Mouse (Mus musculus) lung, embryonic 15.5 days (tissue): ENCODE measurements around the gene 1700042G07Rik. TPM values are rescaled to one million over a fixed set of nuclear protein-coding genes. Genes with fewer than 3 reads are reported as not detected.

Experiments used
- ATAC-seq: fragments of 200-750 bp; cut with Nextera tagmentation; 2 replicates; pipeline ENCODE4 v1.8.0; 2017; ENCODE audit warnings: moderate number of reproducible peaks, borderline replicate concordance; ENCODE audit not compliant: low FRiP score, low TSS enrichment; ENCODE audit errors: extremely low read depth
- H3K27ac ChIP-seq: fragments of 300-500 bp; sonication (generic); 2 replicates; pipeline ENCODE4 v1.5.1; 2015; ENCODE audit warnings: moderate library complexity, mild to moderate bottlenecking, inconsistent platforms
- H3K27me3 ChIP-seq: fragments of 300-500 bp; sonication (generic); 2 replicates; pipeline ENCODE4 v1.6.1; 2015; ENCODE audit warnings: inconsistent platforms
- H3K36me3 ChIP-seq: fragments of 300-500 bp; sonication (generic); 2 replicates; pipeline ENCODE4 v1.6.1; 2015; ENCODE audit warnings: inconsistent platforms
- H3K4me1 ChIP-seq: fragments of 300-500 bp; sonication (generic); 2 replicates; pipeline ENCODE4 v1.6.1; 2015; ENCODE audit warnings: inconsistent platforms
- H3K4me2 ChIP-seq: fragments of 300-500 bp; sonication (generic); 2 replicates; pipeline ENCODE4 v1.6.1; 2015; ENCODE audit warnings: inconsistent platforms, mild to moderate bottlenecking, moderate library complexity
- H3K4me3 ChIP-seq: fragments of 300-500 bp; sonication (generic); 2 replicates; pipeline ENCODE4 v1.5.1; 2015; ENCODE audit warnings: mild to moderate bottlenecking, inconsistent platforms
- H3K9ac ChIP-seq: fragments of 300-500 bp; sonication (generic); 2 replicates; pipeline ENCODE4 v1.6.1; 2015; ENCODE audit warnings: inconsistent platforms
- H3K9me3 ChIP-seq: fragments of 300-500 bp; sonication (generic); 2 replicates; pipeline ENCODE4 v1.6.1; 2016; ENCODE audit warnings: inconsistent platforms
- WGBS: fragments of 180-500 bp; shearing (Covaris S2); methylation state at CpG from one replicate; pipeline ENCODE4 v1.1.7; 2015; 5-methylcytosine and 5-hydroxymethylcytosine counted together
- polyA plus RNA-seq: library from polyadenylated mRNA; unstranded; fragments of >200 nt; fragmentation: Nextera tagmentation; extraction: Ambion mirVana; gene quantifications from 2 replicates; pipeline ENCODE4 v1.2.1, GENCODE M21; 2015

The 1700042G07Rik gene
- not detected in 2 replicates for polyA plus RNA-seq

- Histone ChIP-seq H3K4me2 (no peak within 1 kb of the TSS), H3K36me3 (no peaks in the 10 kb centered on the region), H3K27me3 (no peaks in the 10 kb centered on the region), H3K9me3 (no peaks in the 10 kb centered on the region), H3K4me1 (peaks cover 35% of the 10 kb centered on the region), H3K27ac (peak within 1 kb of the TSS; percentile 12; the same call in 1 of the 2 replicates), H3K9ac (no peak within 1 kb of the TSS), H3K4me3 (no peak within 1 kb of the TSS)
- WGBS, result 80% methylated on average over 6 of the region's 6 CpGs
- no peak for ATAC-seq
Observed at GRCm38 (mm10) chr4:116173072-116173471, at the start of gene 1700042G07Rik, which contains the start of gene Gm49337. Gene 1700042G07Rik (plus strand): TSS chr4:116173372. Gene Gm49337 (plus strand): TSS chr4:116173384.

- peaks cover 20% of the 10 kb centered on the region for H3K4me1 ChIP-seq
- peak within 1 kb of the TSS; percentile 68 for H3K4me2 ChIP-seq
- WGBS, result 4% methylated on average over 24 of the region's 24 CpGs
- H3K27ac ChIP-seq, result peak within 1 kb of the TSS; percentile 66
- no peaks in the 10 kb centered on the region for H3K9me3 ChIP-seq
- peak within 1 kb of the TSS; percentile 56 for H3K9ac ChIP-seq
- peak; percentile 96 for ATAC-seq
- 0 out of 2 replicates have a peak, but pooled peaks cover under 1% of the 10 kb centered on the region for H3K36me3 ChIP-seq
- H3K27me3 ChIP-seq, result no peaks in the 10 kb centered on the region
- H3K4me3 ChIP-seq, result peak within 1 kb of the TSS; percentile 59
Observed at GRCm38 (mm10) chr4:116123602-116124519, 49.3 kb upstream of the 1700042G07Rik start, which contains the start of the genes Rad54l and Pomgnt1. Gene Rad54l (minus strand): TSS chr4:116123690. Gene Pomgnt1 (plus strand): TSS chr4:116123840.

- WGBS, result 93% methylated on average over 4 of the region's 4 CpGs
- H3K36me3 ChIP-seq, result no peaks in the 10 kb centered on the region
- no peak overlapping the region for H3K4me3 ChIP-seq
- no peaks in the 10 kb centered on the region for H3K27me3 ChIP-seq
- H3K9ac ChIP-seq, result no peak overlapping the region
- H3K4me1 ChIP-seq, result peaks cover 20% of the 10 kb centered on the region
- H3K4me2 ChIP-seq, result no peak overlapping the region
- no peak for ATAC-seq
- H3K9me3 ChIP-seq, result no peaks in the 10 kb centered on the region
- H3K27ac ChIP-seq, result no peak overlapping the region
Observed at GRCm38 (mm10) chr4:116125803-116126386, 47.3 kb upstream of the 1700042G07Rik start.

GRCm38 (mm10) chr4:116127956-116128355, 45.2 kb upstream of the 1700042G07Rik start:
- no peak overlapping the region for H3K4me3 ChIP-seq
- no peak overlapping the region for H3K9ac ChIP-seq
- ATAC-seq, result no peak
- H3K27me3 ChIP-seq, result no peaks in the 10 kb centered on the region
- peaks cover 14% of the 10 kb centered on the region for H3K4me1 ChIP-seq
- H3K4me2 ChIP-seq, result no peak overlapping the region
- 75% methylated on average over 6 of the region's 6 CpGs for WGBS
- H3K36me3 ChIP-seq, result no peaks in the 10 kb centered on the region
- H3K27ac ChIP-seq, result no peak overlapping the region
- no peaks in the 10 kb centered on the region for H3K9me3 ChIP-seq

GRCm38 (mm10) chr4:116133126-116133525, 40.0 kb upstream of the 1700042G07Rik start:
- WGBS, result 83% methylated on average over 4 of the region's 4 CpGs
- H3K4me1 ChIP-seq, result peaks cover 4% of the 10 kb centered on the region; the same call in 1 of the 2 replicates
- no peak overlapping the region for H3K27ac ChIP-seq
- no peak for ATAC-seq
- no peaks in the 10 kb centered on the region for H3K9me3 ChIP-seq
- H3K4me2 ChIP-seq, result no peak overlapping the region
- no peaks in the 10 kb centered on the region for H3K27me3 ChIP-seq
- H3K4me3 ChIP-seq, result no peak overlapping the region
- no peaks in the 10 kb centered on the region for H3K36me3 ChIP-seq
- no peak overlapping the region for H3K9ac ChIP-seq

GRCm38 (mm10) chr4:116134990-116135389, 38.2 kb upstream of the 1700042G07Rik start:
- Histone ChIP-seq H3K9ac (no peak overlapping the region), H3K4me2 (no peak overlapping the region), H3K9me3 (no peaks in the 10 kb centered on the region), H3K36me3 (no peaks in the 10 kb centered on the region), H3K27ac (no peak overlapping the region), H3K4me3 (no peak overlapping the region), H3K27me3 (no peaks in the 10 kb centered on the region), H3K4me1 (peaks cover 4% of the 10 kb centered on the region; the same call in 1 of the 2 replicates)
- no peak for ATAC-seq
- 17% methylated on average over 2 of the region's 2 CpGs for WGBS

GRCm38 (mm10) chr4:116137421-116137996, 35.7 kb upstream of the 1700042G07Rik start:
- H3K4me1 ChIP-seq, result peaks cover 4% of the 10 kb centered on the region; the same call in 1 of the 2 replicates
- H3K27me3 ChIP-seq, result no peaks in the 10 kb centered on the region
- H3K27ac ChIP-seq, result no peak overlapping the region
- no peak overlapping the region for H3K4me3 ChIP-seq
- no peaks in the 10 kb centered on the region for H3K9me3 ChIP-seq
- no peak overlapping the region for H3K9ac ChIP-seq
- 47% methylated on average over 13 of the region's 13 CpGs for whole genome bisulfite sequencing
- H3K4me2 ChIP-seq, result no peak overlapping the region
- H3K36me3 ChIP-seq, result no peaks in the 10 kb centered on the region
- ATAC-seq, result peak; percentile 59; the same call in 1 of the 2 replicates

GRCm38 (mm10) chr4:116140801-116141574, 32.2 kb upstream of the 1700042G07Rik start:
- Histone ChIP-seq H3K27me3 (no peaks in the 10 kb centered on the region), H3K9ac (no peak overlapping the region), H3K27ac (no peak overlapping the region), H3K4me3 (no peak overlapping the region), H3K9me3 (no peaks in the 10 kb centered on the region), H3K4me1 (peaks cover 15% of the 10 kb centered on the region), H3K4me2 (no peak overlapping the region), H3K36me3 (no peaks in the 10 kb centered on the region)
- WGBS, result 71% methylated on average over 7 of the region's 7 CpGs
- no peak for ATAC-seq

GRCm38 (mm10) chr4:116141736-116142135, 31.4 kb upstream of the 1700042G07Rik start:
- H3K9ac ChIP-seq, result no peak overlapping the region
- H3K36me3 ChIP-seq, result no peaks in the 10 kb centered on the region
- H3K4me3 ChIP-seq, result no peak overlapping the region
- no peak overlapping the region for H3K4me2 ChIP-seq
- H3K27me3 ChIP-seq, result no peaks in the 10 kb centered on the region
- ATAC-seq, result no peak
- no peaks in the 10 kb centered on the region for H3K9me3 ChIP-seq
- H3K27ac ChIP-seq, result no peak overlapping the region
- H3K4me1 ChIP-seq, result peaks cover 15% of the 10 kb centered on the region
- 70% methylated on average over 1 of the region's 1 CpGs for WGBS

GRCm38 (mm10) chr4:116142269-116142668, 30.9 kb upstream of the 1700042G07Rik start:
- H3K27me3 ChIP-seq, result no peaks in the 10 kb centered on the region
- WGBS, result 74% methylated on average over 7 of the region's 7 CpGs
- no peak for ATAC-seq

GRCm38 (mm10) chr4:116143317-116143811, 29.8 kb upstream of the 1700042G07Rik start:
- Histone ChIP-seq H3K27ac (no peak overlapping the region), H3K9me3 (no peaks in the 10 kb centered on the region), H3K36me3 (no peaks in the 10 kb centered on the region), H3K4me2 (peak overlapping the region; percentile 94), H3K27me3 (no peaks in the 10 kb centered on the region), H3K9ac (peak overlapping the region; percentile 56; the same call in 1 of the 2 replicates), H3K4me3 (peak overlapping the region; percentile 63), H3K4me1 (peaks cover 15% of the 10 kb centered on the region)
- peak; percentile 32; the same call in 1 of the 2 replicates for ATAC-seq
- WGBS, result 7% methylated on average over 7 of the region's 7 CpGs

More at GRCm38 (mm10) chr4:116142269-116142668, 30.9 kb upstream of the 1700042G07Rik start:
- Histone ChIP-seq H3K4me1 (peaks cover 15% of the 10 kb centered on the region), H3K9me3 (no peaks in the 10 kb centered on the region), H3K27ac (no peak overlapping the region), H3K36me3 (no peaks in the 10 kb centered on the region), H3K4me2 (no peak overlapping the region), H3K4me3 (no peak overlapping the region), H3K9ac (no peak overlapping the region)
